Comparison of ENCODE assay signal across 8 mouse cellular contexts in genomic region chr15:27850904-27851303, GRCm38 (mm10).
A peak's percentile ranks its signal among the peaks of the same experiment; 100 is the strongest.
DNase-seq lines count a peak whose midpoint lies in the region; ATAC-seq lines count a peak whose summit lies in the region.

No protein-coding gene starts in this region.

- ATAC-seq in monocyte, adult 5-6 weeks (replicated peaks; ENCODE audit: insufficient number of reproducible peaks, low FRiP score, low TSS enrichment, poor library complexity, severe bottlenecking) = no peak; the same call in 1 of the 2 replicates

- peak; percentile 15 for DNase-seq in gastrocnemius, adult 18-20 months (ENCODE audit: low spot score)
- DNase-seq in gastrocnemius, postnatal 25 days = no peak
- DNase-seq in right cerebral cortex, postnatal 4 days = peak; percentile 54
- no peak for DNase-seq in right cerebral cortex, adult 18-20 months
- peak; percentile 43 to 63 for DNase-seq in cerebellum, postnatal 25 days
- DNase-seq in kidney, postnatal 14 days = peak; percentile 37
- DNase-seq in naive thymus-derived CD4-positive, alpha-beta T cell, adult 2 months (ENCODE audit: low read depth) = peak; percentile 40

Comparison
In these comparisons a context has a peak if more than half of its experiments do, and no peak if none do; other contexts are left out.
1. DNase-seq: peak in gastrocnemius, adult 18-20 months (single experiment), right cerebral cortex, postnatal 4 days (single experiment), cerebellum, postnatal 25 days (2 of 2), kidney, postnatal 14 days (single experiment) and naive thymus-derived CD4-positive, alpha-beta T cell, adult 2 months (single experiment); none in gastrocnemius, postnatal 25 days (single experiment) and right cerebral cortex, adult 18-20 months (single experiment).